Mouse (Mus musculus) mouse embryonic stem cell (cell line): ENCODE data around the gene Gtf3c2.
"Not testable (repeated sequence)": the region's sequence is repeated elsewhere in the genome, so short reads cannot be mapped to it uniquely, and the experiment has no call there.

Experiments used
- in situ Hi-C, 2 experiments: fragments of 300-500 bp; cut with MboI; formaldehyde crosslinking; loops; 1 replicate in 1 of 2; 3 replicates in 1 of 2; pipeline ENCODE4 v1.14.3; 2019 to 2020; ENCODE audit warnings: low sequenced_read_pairs in 2 of 2, low pct_unique_long_range_greater_than_20kb in 1 of 2, mixed read lengths in 1 of 2; ENCODE audit not compliant: unreplicated experiment in 1 of 2

Gene Gtf3c2

DNA sequence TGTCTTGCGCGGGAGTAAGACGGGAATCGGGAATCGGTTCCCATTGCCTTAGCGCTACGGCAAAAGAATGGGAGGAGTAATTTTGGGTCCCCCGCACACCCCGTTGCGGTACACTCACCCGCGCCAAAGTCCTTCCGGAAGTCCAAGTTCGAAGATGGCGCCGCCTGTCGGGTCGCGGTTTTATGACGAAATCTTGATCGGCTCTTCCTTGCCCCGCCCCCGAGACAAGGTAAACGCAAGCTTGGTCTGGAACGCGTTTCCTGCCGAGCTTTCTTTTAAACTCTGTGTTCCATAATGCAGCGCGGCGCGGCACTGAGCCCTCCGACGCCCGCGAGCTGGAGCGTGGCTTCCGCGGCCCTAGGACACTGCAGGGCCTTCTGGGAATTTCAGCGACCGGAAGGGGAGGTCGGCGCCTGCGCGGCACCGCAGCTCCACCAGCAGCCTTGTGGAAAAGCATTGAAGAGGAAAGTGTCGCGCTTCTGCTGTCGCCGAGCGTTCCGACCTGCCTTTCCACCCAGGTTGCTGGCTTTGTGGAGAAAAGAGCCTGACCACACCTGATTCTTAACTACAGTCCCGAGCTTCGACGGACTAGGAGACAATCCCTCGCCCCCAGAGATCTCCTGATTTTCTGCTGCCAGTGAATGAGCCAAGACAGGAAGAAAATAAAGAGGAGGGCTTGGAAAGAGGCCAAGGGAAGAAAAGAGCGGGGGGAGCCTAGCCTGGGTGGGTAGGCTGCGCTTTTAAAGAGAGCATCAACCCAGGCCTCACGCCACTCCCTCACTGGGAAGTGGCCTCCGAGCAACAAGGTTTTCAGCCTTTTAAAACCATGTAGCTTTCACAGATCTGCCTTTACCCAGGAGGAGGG lies at the start of gene Gtf3c2, which contains the start of gene Gm29609:
TSS of gene Gtf3c2 (minus strand) at position 379 of the 865 bp plus-strand sequence.
TSS of gene Gm29609 (minus strand) at position 146 of the 865 bp plus-strand sequence.
- in situ Hi-C loops: no loop called here

DNA sequence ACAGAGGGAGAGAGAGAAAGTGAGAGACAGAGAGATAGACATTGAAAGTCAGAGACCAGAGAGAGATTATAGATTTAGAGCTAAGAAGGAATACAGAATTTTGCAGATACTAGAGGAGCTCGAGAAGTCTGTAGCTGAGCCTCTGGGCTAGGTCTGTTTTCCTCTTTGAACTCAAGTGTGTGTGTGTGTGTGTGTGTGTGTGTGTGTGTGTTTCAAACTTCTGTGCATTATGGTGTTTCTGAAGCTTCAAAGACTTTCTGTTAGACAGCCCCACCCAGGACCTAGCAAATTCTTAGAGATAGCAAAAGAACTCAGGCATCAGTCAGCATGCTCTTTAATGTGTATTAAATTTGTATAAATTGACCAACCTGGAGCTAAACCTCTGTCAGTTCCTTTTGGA lies 46.7 kb upstream of the Gtf3c2 start:
- in situ Hi-C loops: no loop called here

- in situ Hi-C loops: no loop called here
These were observed 42.8 kb upstream of the Gtf3c2 start for GRCm38 (mm10) chr5:31222696-31223095.

DNA sequence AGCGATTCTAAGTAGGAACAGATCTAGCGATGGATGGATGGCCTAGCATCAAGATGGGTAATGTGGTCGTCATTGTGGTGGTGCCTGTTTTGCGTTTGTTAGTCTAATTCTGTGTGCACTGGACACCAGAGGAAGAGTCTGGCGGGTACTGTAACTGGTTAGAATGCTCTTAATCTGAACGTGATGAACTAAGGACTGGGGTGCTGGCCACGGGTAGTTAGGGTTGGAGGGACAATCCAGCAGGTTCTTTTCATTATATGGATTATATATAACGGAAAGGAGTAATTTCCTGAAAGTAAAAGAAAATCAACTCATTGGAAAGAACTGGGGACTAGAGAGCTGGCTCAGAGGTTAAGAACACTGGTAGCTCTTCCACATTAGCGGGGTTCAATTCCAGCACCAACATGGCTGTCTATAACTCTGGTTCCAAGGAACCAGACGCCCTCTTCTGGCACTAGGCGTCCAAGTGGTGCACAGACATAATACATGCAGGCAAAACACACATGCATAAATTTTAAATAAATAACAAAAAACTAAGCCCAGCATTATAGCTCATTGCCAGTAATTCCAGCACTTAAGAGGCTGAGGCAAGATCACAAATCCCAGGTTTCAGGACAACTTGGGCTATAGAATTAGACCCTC lies 41.5 kb upstream of the Gtf3c2 start:
- in situ Hi-C loops: no loop called here

GRCm38 (mm10) chr5:31220448-31221303 lies 40.7 kb upstream of the Gtf3c2 start, which contains the start of gene Ppm1g:
Gene Ppm1g (minus strand): TSS chr5:31220687.
- in situ Hi-C loops: no loop called here

- in situ Hi-C loops: no loop called here
These were observed 40.0 kb upstream of the Gtf3c2 start for GRCm38 (mm10) chr5:31219911-31220447.

- in situ Hi-C loops: no loop called here
These were observed 39.5 kb upstream of the Gtf3c2 start for GRCm38 (mm10) chr5:31219474-31219873.

DNA sequence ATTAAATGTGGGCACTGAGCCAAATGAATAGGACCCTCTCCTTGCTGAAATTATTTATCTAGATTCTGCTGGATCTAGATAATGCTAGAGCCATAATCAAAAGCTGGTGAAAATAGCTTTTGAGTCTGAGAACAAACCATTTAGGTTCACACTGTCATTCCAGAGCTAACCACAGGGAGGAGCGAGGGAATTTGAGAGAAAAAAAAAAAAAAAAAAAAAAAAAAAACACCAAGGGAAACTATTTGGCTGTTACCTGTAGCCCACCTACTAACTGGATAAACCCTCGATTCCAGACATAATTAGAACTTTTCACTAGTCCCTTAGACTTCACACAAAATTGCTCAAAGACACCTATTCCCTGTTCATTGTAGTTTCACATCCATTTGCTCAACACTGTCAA lies 39.1 kb upstream of the Gtf3c2 start:
- in situ Hi-C loops: no loop called here

DNA sequence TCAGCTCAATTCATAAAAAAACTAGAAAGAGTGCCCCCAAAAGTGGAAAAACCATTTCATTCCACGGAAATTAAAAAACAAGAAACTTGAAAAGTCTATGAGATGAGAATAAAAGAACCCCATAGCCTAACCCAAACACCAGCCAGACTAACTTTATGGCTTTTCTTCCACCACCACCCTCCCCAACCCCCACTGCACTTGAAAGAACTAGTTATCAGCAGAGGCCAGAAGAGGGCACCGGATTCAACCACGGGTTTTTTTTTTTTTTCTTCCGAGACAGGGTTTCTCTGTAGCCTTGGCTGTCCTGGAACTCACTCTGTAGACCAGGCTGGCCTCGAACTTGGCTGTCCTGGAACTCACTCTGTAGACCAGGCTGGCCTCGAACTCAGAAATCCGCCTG lies 38.4 kb upstream of the Gtf3c2 start:
- in situ Hi-C loops: no loop called here

- in situ Hi-C loops: not testable (repeated sequence)
These were observed 36.6 kb upstream of the Gtf3c2 start for GRCm38 (mm10) chr5:31216554-31216953.

- in situ Hi-C loops: no loop called here
These were observed 24.5 kb upstream of the Gtf3c2 start for GRCm38 (mm10) chr5:31204421-31204820.

DNA sequence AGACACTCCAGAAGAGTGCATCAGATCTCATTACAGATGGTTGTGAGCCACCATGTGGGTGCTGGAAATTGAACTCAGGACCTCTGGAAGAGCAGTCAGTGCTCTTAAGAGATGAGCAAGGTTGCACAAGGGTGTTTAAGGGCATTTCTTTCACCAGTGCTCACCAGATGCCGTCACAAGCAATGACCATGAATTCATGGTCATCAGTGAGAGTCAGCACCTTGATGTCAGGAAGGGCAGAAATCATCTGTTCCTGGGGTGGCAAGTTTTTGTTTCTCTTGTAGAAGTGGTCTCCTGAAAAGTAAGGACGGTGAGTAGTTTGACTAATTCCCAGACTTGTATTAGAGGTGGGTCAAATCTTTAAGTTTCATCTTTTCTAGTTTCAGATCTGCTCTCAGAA lies 23.9 kb upstream of the Gtf3c2 start:
- in situ Hi-C loops: no loop called here

- in situ Hi-C loops: no loop called here
These were observed 23.0 kb upstream of the Gtf3c2 start for GRCm38 (mm10) chr5:31202933-31203332.

GRCm38 (mm10) chr5:31201742-31202590 lies 22.0 kb upstream of the Gtf3c2 start, which contains the start of gene Zfp513:
Gene Zfp513 (minus strand): TSS chr5:31202303.
- in situ Hi-C loops: no loop called here

DNA sequence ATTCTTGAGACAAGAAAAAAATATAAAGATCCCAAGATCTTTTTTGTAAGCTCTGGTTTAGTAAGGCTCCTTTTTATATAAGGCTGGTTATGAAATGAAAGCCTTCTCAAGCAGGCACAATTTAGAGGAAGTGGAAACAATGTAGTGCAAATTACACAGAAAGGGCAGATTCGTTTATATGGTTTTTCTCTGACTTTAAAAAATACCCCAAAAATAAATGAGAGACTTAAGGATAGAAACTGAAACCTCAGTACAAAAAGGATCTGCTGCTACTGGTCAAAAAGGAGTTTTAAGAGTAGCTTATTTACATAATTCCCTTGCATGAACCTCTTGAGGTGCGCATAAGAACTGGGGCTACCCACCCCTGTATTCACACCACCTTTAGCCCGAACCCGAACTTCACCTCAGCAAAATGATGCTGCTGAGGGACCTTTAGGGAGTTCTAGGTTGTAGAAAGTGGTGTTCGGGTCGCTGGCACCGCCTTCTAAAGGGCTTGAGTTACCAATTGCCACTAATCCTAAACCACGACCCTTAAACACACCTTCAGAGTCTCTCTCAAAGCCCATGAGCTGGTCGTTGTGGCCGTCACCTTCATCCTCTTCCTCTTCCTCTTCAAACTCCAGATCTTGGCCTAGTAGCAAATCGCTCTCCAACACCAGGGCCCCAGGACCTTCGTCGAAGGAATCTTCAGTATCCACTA lies 21.2 kb upstream of the Gtf3c2 start:
- in situ Hi-C loops: no loop called here

DNA sequence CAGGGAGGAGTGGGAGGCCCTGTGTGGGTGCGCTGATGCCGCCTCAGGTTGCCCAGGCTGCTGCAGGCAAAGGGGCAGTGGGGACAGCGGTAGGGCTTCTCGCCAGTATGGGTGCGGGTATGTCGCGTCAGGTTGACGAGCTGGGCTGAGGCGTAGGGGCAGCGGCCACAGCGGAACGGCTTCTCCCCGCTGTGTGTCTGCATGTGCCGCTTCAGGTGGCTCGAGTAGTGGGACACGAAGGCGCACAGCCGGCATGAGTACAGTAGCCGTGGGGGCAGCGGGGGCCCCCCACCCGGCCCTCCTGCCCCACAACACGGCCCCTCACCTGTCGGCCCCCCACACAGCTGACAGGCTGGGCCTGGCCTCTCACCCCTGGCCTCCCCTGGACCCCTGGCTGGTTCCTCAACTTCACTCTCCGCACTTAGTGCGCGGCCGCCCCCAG lies 20.4 kb upstream of the Gtf3c2 start:
- in situ Hi-C loops: no loop called here

DNA sequence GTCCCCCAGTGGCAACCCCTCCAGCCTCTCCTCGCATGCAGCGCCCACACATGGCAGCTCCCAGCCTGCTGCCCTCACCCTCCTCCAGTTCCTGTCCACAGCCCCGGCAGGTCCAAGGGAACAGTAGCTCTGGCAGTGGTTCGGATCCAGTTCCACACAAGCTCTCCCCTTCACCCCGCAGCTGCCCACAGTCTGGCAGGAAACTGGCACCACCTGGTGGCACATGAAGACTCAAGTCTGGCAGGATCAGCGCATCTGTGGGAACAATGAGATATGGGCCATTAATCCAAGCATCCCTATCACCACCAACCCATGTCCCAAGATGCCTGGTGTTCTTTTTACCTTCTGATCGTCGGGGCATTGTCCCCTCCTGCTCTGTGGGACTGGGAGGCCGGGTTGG lies 19.9 kb upstream of the Gtf3c2 start:
- in situ Hi-C loops: no loop called here
